Comparison of ENCODE assay signal across 11 mouse cellular contexts in the genomic region with DNA sequence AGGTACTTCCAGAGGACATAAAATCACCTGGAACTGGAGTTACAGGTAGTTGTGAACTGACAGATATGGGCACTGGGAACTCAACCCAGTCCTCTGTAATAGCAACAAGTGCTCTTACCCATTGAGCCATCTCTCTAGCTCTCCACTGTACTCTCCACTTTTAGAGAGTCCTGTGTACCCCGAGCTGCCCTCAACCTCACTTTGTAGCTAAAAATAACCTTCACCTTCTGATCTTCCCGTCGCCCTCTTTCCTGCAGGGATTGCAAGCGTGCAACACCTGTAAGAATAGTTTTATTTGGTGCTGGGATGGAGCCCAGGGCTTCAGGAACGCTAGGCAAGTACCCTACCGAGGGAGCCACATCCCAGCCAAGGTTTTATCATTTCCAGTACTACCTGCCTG. TPM values are rescaled to one million over a fixed set of nuclear protein-coding genes. Genes with fewer than 3 reads are reported as not detected.
DNase-seq lines count a peak whose midpoint lies in the region; ATAC-seq and TF ChIP-seq lines count a peak whose summit lies in the region.
"Had no signal": no experiment of that assay in that cellular context is flagged by ENCODE, and none has a peak within 500 bp of the region (broad histone marks: within the 10 kb centered on the region; RNA-seq: fewer than 3 reads in every experiment).

No protein-coding gene starts in this region.

- H3K4me1 ChIP-seq in heart, embryonic 12.5 days (replicated peaks) = peaks cover 5% of the 10 kb centered on the region
- no peaks in the 10 kb centered on the region for H3K4me1 ChIP-seq in lung, embryonic 14.5 days (ENCODE audit: insufficient read depth)
- peaks cover 2 to 23% of the 10 kb centered on the region in 2 experiments for H3K4me1 ChIP-seq in MEL (ENCODE audit: control insufficient read depth in 1 of 2, insufficient read depth in 2 of 2, low read length in 2 of 2)
- peaks cover 17% of the 10 kb centered on the region for H3K4me1 ChIP-seq in liver, postnatal 0 days (ENCODE audit: insufficient read depth)
- H3K4me1 ChIP-seq: hindbrain, embryonic 15.5 days; limb, embryonic 12.5 days; midbrain, embryonic 15.5 days had no signal

- TF ChIP-seq RAD21 in MEL (IDR thresholded peaks at IDR 0.05; ENCODE audit: low read depth, low read length) = no peak

- H3K79me2 ChIP-seq in MEL (ENCODE audit: control insufficient read depth, insufficient read depth, low read length, poor library complexity) = no peaks in the 10 kb centered on the region

- 38% methylated on average over 6 of the region's 6 CpGs for WGBS in heart, embryonic 12.5 days
- WGBS in lung, embryonic 14.5 days = 41% methylated on average over 6 of the region's 6 CpGs
- 32% methylated on average over 6 of the region's 6 CpGs for WGBS in liver, postnatal 0 days (ENCODE audit: insufficient replicate concordance)

- intact Hi-C loops in heart, postnatal 25 days (cut with DNase I) = loop anchor here (5.0 to 10.0 kb wide), 3 partner anchors 49 to 382 kb away; a partner anchor contains a TSS

- H3K9me3 ChIP-seq in heart, embryonic 12.5 days (replicated peaks) = no peaks in the 10 kb centered on the region
- no peaks in the 10 kb centered on the region for H3K9me3 ChIP-seq in lung, embryonic 14.5 days (ENCODE audit: low read depth, low read length)
- H3K9me3 ChIP-seq in MEL (replicated peaks; ENCODE audit: insufficient read depth, low read length) = no peaks in the 10 kb centered on the region
- H3K9me3 ChIP-seq in liver, postnatal 0 days (ENCODE audit: low read length) = 0 out of 2 replicates have a peak, but pooled peaks cover 3% of the 10 kb centered on the region
- H3K9me3 ChIP-seq: heart, embryonic 15.5 days; hindbrain, embryonic 15.5 days; limb, embryonic 12.5 days; midbrain, embryonic 15.5 days had no signal

- H3K36me3 ChIP-seq in heart, embryonic 12.5 days = 0 out of 2 replicates have a peak, but pooled peaks cover under 1% of the 10 kb centered on the region
- no peaks in the 10 kb centered on the region for H3K36me3 ChIP-seq in lung, embryonic 14.5 days (ENCODE audit: insufficient read depth)
- peaks cover 0 to 13% of the 10 kb centered on the region in 2 experiments; a peak in 2 of 4 replicates for H3K36me3 ChIP-seq in MEL (ENCODE audit: control insufficient read depth in 1 of 2, insufficient read depth in 2 of 2, low read length in 2 of 2)
- no peaks in the 10 kb centered on the region for H3K36me3 ChIP-seq in liver, postnatal 0 days (replicated peaks; ENCODE audit: insufficient read depth, low read length)
- H3K36me3 ChIP-seq: heart, embryonic 15.5 days; midbrain, embryonic 15.5 days had no signal

- no peak overlapping the region for H3K9ac ChIP-seq in heart, embryonic 12.5 days
- no peak overlapping the region for H3K9ac ChIP-seq in lung, embryonic 14.5 days
- H3K9ac ChIP-seq in MEL (ENCODE audit: control insufficient read depth, low read depth, low read length, poor library complexity, severe bottlenecking) = peak overlapping the region; percentile 36
- no peak overlapping the region; the same call in 1 of the 2 replicates for H3K9ac ChIP-seq in liver, postnatal 0 days (replicated peaks)
- H3K9ac ChIP-seq: heart, embryonic 15.5 days; hindbrain, embryonic 15.5 days; limb, embryonic 12.5 days; midbrain, embryonic 15.5 days had no signal

- DNase-seq in heart, postnatal 25 days (ENCODE audit: low spot score) = no peak
- DNase-seq in lung, embryonic 14.5 days = no peak
- DNase-seq in lung, postnatal 10 days = no peak
- peak; percentile 53 for DNase-seq in MEL (ENCODE audit: low read depth, low spot score)
- no peak for DNase-seq in liver, postnatal 0 days
- no peak for DNase-seq in cerebellum, adult 18-20 months

- H3K4me2 ChIP-seq in heart, embryonic 12.5 days = peak overlapping the region; percentile 18; the same call in 1 of the 2 replicates
- 0 out of 2 replicates have a peak overlapping the region, but pooled peaks have one; percentile 29 for H3K4me2 ChIP-seq in lung, embryonic 14.5 days
- peak overlapping the region; percentile 44 for H3K4me2 ChIP-seq in liver, postnatal 0 days (ENCODE audit: low read depth, low read length)
- H3K4me2 ChIP-seq: heart, embryonic 15.5 days; midbrain, embryonic 15.5 days had no signal

- ATAC-seq in heart, embryonic 12.5 days (ENCODE audit: insufficient number of reproducible peaks, low FRiP score) = no peak
- ATAC-seq in lung, embryonic 14.5 days (ENCODE audit: insufficient read depth) = no peak
- ATAC-seq in liver, postnatal 0 days = no peak
- ATAC-seq: midbrain, embryonic 15.5 days had no signal

- no peaks in the 10 kb centered on the region for H3K27me3 ChIP-seq in heart, embryonic 12.5 days (replicated peaks)
- no peaks in the 10 kb centered on the region for H3K27me3 ChIP-seq in lung, embryonic 14.5 days (ENCODE audit: insufficient read depth, low read length)
- no peaks in the 10 kb centered on the region for H3K27me3 ChIP-seq in MEL (ENCODE audit: control insufficient read depth in 1 of 2, insufficient read depth in 2 of 2, low read length in 2 of 2)
- H3K27me3 ChIP-seq in liver, postnatal 0 days (ENCODE audit: insufficient read depth, low read length) = no peaks in the 10 kb centered on the region
- H3K27me3 ChIP-seq: heart, embryonic 15.5 days; hindbrain, embryonic 15.5 days; limb, embryonic 12.5 days; midbrain, embryonic 15.5 days had no signal

- H3K27ac ChIP-seq in heart, embryonic 12.5 days (ENCODE audit: poor library complexity, severe bottlenecking) = no peak overlapping the region
- no peak overlapping the region for H3K27ac ChIP-seq in lung, embryonic 14.5 days (ENCODE audit: low read depth)
- H3K27ac ChIP-seq in MEL (ENCODE audit: control insufficient read depth, low read depth, low read length) = no peak overlapping the region
- H3K27ac ChIP-seq in liver, postnatal 0 days (ENCODE audit: low read depth) = no peak overlapping the region
- H3K27ac ChIP-seq: heart, embryonic 15.5 days; hindbrain, embryonic 15.5 days; limb, embryonic 12.5 days; midbrain, embryonic 15.5 days had no signal

- TF ChIP-seq POLR2A in MEL (IDR thresholded peaks at IDR 0.05; ENCODE audit: control insufficient read depth in 1 of 2, insufficient read depth in 1 of 2, low read depth in 1 of 2, low read length in 2 of 2, poor library complexity in 1 of 2) = no peak

- no peak overlapping the region for H3K4me3 ChIP-seq in heart, embryonic 12.5 days
- no peak overlapping the region for H3K4me3 ChIP-seq in lung, embryonic 14.5 days (ENCODE audit: low read depth, low read length)
- peak overlapping the region; percentile 37 to 44 for H3K4me3 ChIP-seq in MEL (ENCODE audit: control insufficient read depth in 1 of 2, insufficient read depth in 1 of 2, low read depth in 2 of 2, low read length in 2 of 2)
- H3K4me3 ChIP-seq in liver, postnatal 0 days (ENCODE audit: low read depth, low read length) = no peak overlapping the region
- H3K4me3 ChIP-seq: heart, embryonic 15.5 days; hindbrain, embryonic 15.5 days; limb, embryonic 12.5 days; midbrain, embryonic 15.5 days had no signal

- no peak for TF ChIP-seq EP300 in MEL (IDR thresholded peaks at IDR 0.05; ENCODE audit: low read depth in 1 of 2, low read length in 2 of 2)
- no peak for TF ChIP-seq EP300 in liver, postnatal 0 days (IDR thresholded peaks at IDR 0.05; ENCODE audit: low read depth)

- no peak for TF ChIP-seq CTCF in lung, embryonic 14.5 days (IDR thresholded peaks at IDR 0.05; ENCODE audit: low read depth)
- TF ChIP-seq CTCF in MEL (IDR thresholded peaks at IDR 0.05 in 2 of 3, conservative IDR thresholded peaks at IDR 0.05 in 1 of 3; ENCODE audit: control insufficient read depth in 1 of 3, insufficient read depth in 1 of 3, low read depth in 2 of 3, low read length in 3 of 3, poor library complexity in 1 of 3, severe bottlenecking in 1 of 3) = no peak
- no peak for TF ChIP-seq CTCF in liver, postnatal 0 days (IDR thresholded peaks at IDR 0.05; ENCODE audit: low read depth)

TF ChIP-seq in MEL, 35 proteins besides CTCF, POLR2A, EP300 and RAD21 (continues in another document):
- TF ChIP-seq MAX (IDR thresholded peaks at IDR 0.05; ENCODE audit: low read length) = no peak

RNA-seq across cellular contexts. Expression of a gene that starts 16.2 kb away (rescaled TPM):
- 20.9 and 22.7 TPM in 2 replicates for polyA plus RNA-seq in heart, embryonic 12.5 days (2016; fragmentation: Nextera tagmentation; extraction: Ambion mirVana)
- 10 to 100 TPM in 1 of 2 experiments, 1 to 10 TPM in 1; 8.9 to 10.9 TPM for total RNA-seq in heart, postnatal 25 days (2021)
- 29.0 and 33.9 TPM in 2 replicates for polyA plus RNA-seq in lung, embryonic 14.5 days (2014; fragmentation: Nextera tagmentation; extraction: Ambion mirVana)
- total RNA-seq in MEL (2012; rRNA removed) = 7.1 and 7.3 TPM in 2 replicates
- polyA plus RNA-seq in MEL (2012; ENCODE audit: insufficient read depth in 1 of 2, insufficient read length in 2 of 2, low read depth in 1 of 2, low replicate concordance in 2 of 2, missing spikeins in 1 of 2) = 1 to 10 TPM in 1 of 2 experiments, not detected in 1; 8.7 TPM
- polyA plus RNA-seq in liver, postnatal 0 days (2015; fragmentation: Nextera tagmentation; extraction: Ambion mirVana) = 5.3 and 5.4 TPM in 2 replicates

RNA-seq across cellular contexts. Expression of a gene that starts 16.2 kb away (rescaled TPM):
- polyA plus RNA-seq in heart, embryonic 12.5 days (2016; fragmentation: Nextera tagmentation; extraction: Ambion mirVana) = 76.0 and 76.1 TPM in 2 replicates
- 10 to 100 TPM; 19.2 to 21.9 TPM for total RNA-seq in heart, postnatal 25 days (2021)
- polyA plus RNA-seq in lung, embryonic 14.5 days (2014; fragmentation: Nextera tagmentation; extraction: Ambion mirVana) = 105 and 111 TPM in 2 replicates
- total RNA-seq in MEL (2012; rRNA removed) = 22.3 and 24.0 TPM in 2 replicates
- 10 to 100 TPM in 1 of 2 experiments, not detected in 1; 29.5 TPM for polyA plus RNA-seq in MEL (2012; ENCODE audit: insufficient read depth in 1 of 2, insufficient read length in 2 of 2, low read depth in 1 of 2, low replicate concordance in 2 of 2, missing spikeins in 1 of 2)
- 65.3 and 66.6 TPM in 2 replicates for polyA plus RNA-seq in liver, postnatal 0 days (2015; fragmentation: Nextera tagmentation; extraction: Ambion mirVana)

RNA-seq across cellular contexts. Expression of a gene that starts 36.6 kb away (rescaled TPM):
- 34.8 and 36.2 TPM in 2 replicates for polyA plus RNA-seq in heart, embryonic 12.5 days (2016; fragmentation: Nextera tagmentation; extraction: Ambion mirVana)
- 10 to 100 TPM; 24.7 to 27.7 TPM for total RNA-seq in heart, postnatal 25 days (2021)
- polyA plus RNA-seq in lung, embryonic 14.5 days (2014; fragmentation: Nextera tagmentation; extraction: Ambion mirVana) = 38.2 and 39.8 TPM in 2 replicates
- total RNA-seq in MEL (2012; rRNA removed) = 23.0 and 23.4 TPM in 2 replicates
- 10 to 100 TPM; 34.1 to 67.2 TPM for polyA plus RNA-seq in MEL (2012; ENCODE audit: insufficient read depth in 1 of 2, insufficient read length in 2 of 2, low read depth in 1 of 2, low replicate concordance in 2 of 2, missing spikeins in 1 of 2)
- polyA plus RNA-seq in liver, postnatal 0 days (2015; fragmentation: Nextera tagmentation; extraction: Ambion mirVana) = 9.1 and 10.3 TPM in 2 replicates

RNA-seq across cellular contexts. Expression of a gene that starts 49.6 kb away (rescaled TPM):
- polyA plus RNA-seq in heart, embryonic 12.5 days (2016; fragmentation: Nextera tagmentation; extraction: Ambion mirVana) = 5.2 and 6.1 TPM in 2 replicates
- total RNA-seq in heart, postnatal 25 days (2021) = 1 to 10 TPM; 5.3 to 5.6 TPM
- 37.6 and 42.6 TPM in 2 replicates for polyA plus RNA-seq in lung, embryonic 14.5 days (2014; fragmentation: Nextera tagmentation; extraction: Ambion mirVana)
- 56.1 and 59.8 TPM in 2 replicates for total RNA-seq in MEL (2012; rRNA removed)
- 10 to 100 TPM in 1 of 2 experiments, not detected in 1; 55.9 TPM for polyA plus RNA-seq in MEL (2012; ENCODE audit: insufficient read depth in 1 of 2, insufficient read length in 2 of 2, low read depth in 1 of 2, low replicate concordance in 2 of 2, missing spikeins in 1 of 2)
- 18.5 and 20.5 TPM in 2 replicates for polyA plus RNA-seq in liver, postnatal 0 days (2015; fragmentation: Nextera tagmentation; extraction: Ambion mirVana)

Comparison
In these comparisons a context has a peak if more than half of its experiments do, and no peak if none do; other contexts are left out.
1. H3K4me3 ChIP-seq: peak in MEL (2 of 2); none in heart, embryonic 12.5 days (single experiment), lung, embryonic 14.5 days (single experiment) and liver, postnatal 0 days (single experiment).
2. Peak in every context shown above with its lines, with median percentiles within 50 percentile points of each other: H3K4me2 ChIP-seq.